Mouse (Mus musculus): ENCODE results near the gene Olfr273.

GRCm38 (mm10) chr4:52821375-52821774 lies 37.7 kb downstream of the Olfr273 start:
- TF ChIP-seq CTCF (IDR thresholded peaks at IDR 0.05; ENCODE audit: low read depth, low read length) (no peak), GATA1 (IDR thresholded peaks at IDR 0.05; ENCODE audit: borderline replicate concordance, low read length) (no peak)
